Mouse (Mus musculus): ENCODE measurements at regions not wholly inside any gene's neighbourhood (a gene's known extent, or its start where the extent isn't known, plus 50 kb on each side); places are given as distances from the start of the nearest gene placed in this dataset.

DNA sequence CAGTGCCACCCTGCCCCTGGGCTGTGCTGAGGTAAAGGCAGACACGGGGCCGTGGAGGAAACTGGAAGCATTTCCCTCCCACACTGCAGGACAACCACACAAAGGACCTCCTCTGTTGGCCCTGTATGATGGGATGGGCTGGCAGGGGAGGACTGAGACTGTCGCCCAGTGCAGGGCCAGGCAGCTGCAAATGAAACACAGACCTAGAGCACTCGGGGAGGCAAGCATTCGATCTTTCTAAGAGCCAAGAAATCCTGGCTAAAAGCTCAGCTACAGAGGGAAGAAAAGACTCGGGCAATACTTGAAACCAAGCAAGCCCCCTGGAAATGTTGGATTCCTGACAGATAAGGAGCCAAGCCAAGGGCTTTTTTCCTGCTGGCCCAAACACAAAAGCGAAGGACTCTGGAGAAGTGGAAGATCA is 82.5 kb upstream of the Sertad2 start:
- WGBS = 79% methylated on average over 7 of the region's 7 CpGs
- no peaks in the 10 kb centered on the region for H3K27me3 ChIP-seq (ENCODE audit: control insufficient read depth, insufficient read depth, low read length)

DNA sequence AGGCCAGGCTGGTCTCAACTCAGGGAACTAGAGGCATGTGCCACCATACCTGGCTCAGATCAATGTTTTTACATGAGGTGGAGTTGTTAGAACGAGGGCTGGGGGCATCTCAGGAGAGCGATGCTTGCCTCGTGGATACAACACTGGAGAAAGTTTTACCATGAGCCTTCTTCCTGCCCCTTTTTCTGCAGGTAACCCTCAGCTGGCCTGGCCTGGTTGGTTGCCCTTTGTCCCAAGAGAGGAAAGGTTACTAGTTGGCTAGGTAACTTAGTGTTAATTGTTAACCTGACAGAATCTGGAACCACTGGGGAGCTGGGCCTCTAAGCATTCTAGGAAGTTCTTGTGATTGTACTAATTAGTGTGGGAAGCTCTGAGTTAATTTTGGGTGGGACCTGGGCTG is 81.0 kb upstream of the Sertad2 start:
- no peak for TF ChIP-seq CTCF (IDR thresholded peaks at IDR 0.05; ENCODE audit: extremely low read depth, insufficient read depth, insufficient read length, insufficient replicate concordance)
- TF ChIP-seq POLR2A (IDR thresholded peaks at IDR 0.05; ENCODE audit: low read depth, low read length) = no peak
- Histone ChIP-seq H3K27me3 (ENCODE audit: control insufficient read depth, insufficient read depth, low read length) (no peaks in the 10 kb centered on the region), H3K4me1 (ENCODE audit: control insufficient read depth, insufficient read depth, insufficient read length) (peaks cover 28% of the 10 kb centered on the region), H3K36me3 (ENCODE audit: control insufficient read depth, insufficient read depth, low read length) (no peaks in the 10 kb centered on the region), H3K27ac (ENCODE audit: insufficient read depth, low read length) (no peak overlapping the region), H3K4me3 (ENCODE audit: extremely low read depth, insufficient read depth, insufficient read length) (no peak overlapping the region)
- 79% methylated on average over 3 of the region's 3 CpGs for WGBS
- DNase-seq (ENCODE audit: low read depth in 1 of 2, low spot score in 2 of 2) = no peak

More for the DNA sequence above, 82.5 kb upstream of the Sertad2 start:
- H3K4me1 ChIP-seq (ENCODE audit: control insufficient read depth, insufficient read depth, insufficient read length) = peaks cover 22% of the 10 kb centered on the region
- H3K36me3 ChIP-seq (ENCODE audit: control insufficient read depth, insufficient read depth, low read length) = no peaks in the 10 kb centered on the region
- TF ChIP-seq CTCF (IDR thresholded peaks at IDR 0.05; ENCODE audit: extremely low read depth, insufficient read depth, insufficient read length, insufficient replicate concordance) (no peak), POLR2A (IDR thresholded peaks at IDR 0.05; ENCODE audit: low read depth, low read length) (no peak)
- H3K27ac ChIP-seq (ENCODE audit: insufficient read depth, low read length) = no peak overlapping the region
- no peak for DNase-seq (ENCODE audit: low read depth in 1 of 2, low spot score in 2 of 2)
- H3K4me3 ChIP-seq (ENCODE audit: extremely low read depth, insufficient read depth, insufficient read length) = no peak overlapping the region

DNA sequence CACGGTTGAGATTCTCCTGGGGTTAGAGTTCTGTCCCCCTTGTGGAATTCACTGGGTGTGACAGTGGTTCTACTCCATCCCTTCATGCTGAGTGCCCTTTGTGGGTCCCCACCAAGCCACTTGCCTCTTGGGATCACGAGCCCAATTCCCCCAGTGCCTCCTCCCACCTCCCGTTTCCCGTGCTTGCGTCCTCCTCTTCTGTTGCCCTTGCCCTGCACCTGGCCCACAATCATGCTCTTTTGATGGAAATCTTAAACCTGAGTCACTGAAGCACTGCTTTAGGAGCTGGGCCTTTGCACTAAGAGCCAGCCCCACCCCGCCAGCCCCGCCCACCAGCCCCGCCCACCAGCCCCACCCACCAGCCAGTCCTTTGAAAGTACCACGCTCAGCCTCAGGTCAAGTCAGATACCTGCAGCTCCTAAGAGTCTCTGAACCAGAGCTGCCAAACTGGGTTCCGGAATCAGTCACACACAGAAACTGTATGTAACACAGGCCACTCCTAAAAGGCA is 79.8 kb upstream of the Sertad2 start:
- DNase-seq (ENCODE audit: low read depth in 1 of 2, low spot score in 2 of 2) = no peak
- no peak overlapping the region for H3K4me3 ChIP-seq (ENCODE audit: extremely low read depth, insufficient read depth, insufficient read length)
- peaks cover 29% of the 10 kb centered on the region for H3K4me1 ChIP-seq (ENCODE audit: control insufficient read depth, insufficient read depth, insufficient read length)
- TF ChIP-seq POLR2A (IDR thresholded peaks at IDR 0.05; ENCODE audit: low read depth, low read length) (no peak), CTCF (IDR thresholded peaks at IDR 0.05; ENCODE audit: extremely low read depth, insufficient read depth, insufficient read length, insufficient replicate concordance) (no peak)
- H3K36me3 ChIP-seq (ENCODE audit: control insufficient read depth, insufficient read depth, low read length) = no peaks in the 10 kb centered on the region
- WGBS = 37% methylated on average over 10 of the region's 10 CpGs
- no peaks in the 10 kb centered on the region for H3K27me3 ChIP-seq (ENCODE audit: control insufficient read depth, insufficient read depth, low read length)
- no peak overlapping the region for H3K27ac ChIP-seq (ENCODE audit: insufficient read depth, low read length)

DNA sequence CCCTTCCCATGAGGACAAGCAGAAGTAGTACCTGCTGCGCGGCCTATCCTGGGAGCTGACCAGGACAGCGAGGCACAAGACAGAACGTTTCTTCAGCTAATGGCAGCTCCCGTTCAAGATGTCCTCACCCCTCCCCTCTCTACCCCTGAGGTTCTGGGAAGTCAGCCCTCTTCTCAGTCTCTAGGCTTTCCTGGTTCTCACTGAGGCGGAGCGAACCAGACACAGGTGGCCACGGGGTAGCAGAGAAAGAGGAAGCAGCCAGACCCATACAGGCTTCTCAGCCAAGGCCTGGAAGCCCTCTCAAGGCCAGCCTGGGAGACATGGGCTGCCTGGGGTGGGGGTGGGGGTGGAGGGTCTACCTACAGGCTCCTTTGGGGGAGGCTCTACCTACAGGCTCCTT is 78.5 kb upstream of the Sertad2 start:
- 28% methylated on average over 8 of the region's 8 CpGs for WGBS
- H3K36me3 ChIP-seq (ENCODE audit: control insufficient read depth, insufficient read depth, low read length) = no peaks in the 10 kb centered on the region
- TF ChIP-seq POLR2A (IDR thresholded peaks at IDR 0.05; ENCODE audit: low read depth, low read length) = no peak
- no peak for TF ChIP-seq CTCF (IDR thresholded peaks at IDR 0.05; ENCODE audit: extremely low read depth, insufficient read depth, insufficient read length, insufficient replicate concordance)
- H3K4me1 ChIP-seq (ENCODE audit: control insufficient read depth, insufficient read depth, insufficient read length) = peaks cover 39% of the 10 kb centered on the region
- H3K27me3 ChIP-seq (ENCODE audit: control insufficient read depth, insufficient read depth, low read length) = no peaks in the 10 kb centered on the region
- peak; percentile 35 to 71 for DNase-seq (ENCODE audit: low read depth in 1 of 2, low spot score in 2 of 2)
- 0 out of 2 replicates have a peak overlapping the region, but pooled peaks have one; percentile 12 for H3K4me3 ChIP-seq (ENCODE audit: extremely low read depth, insufficient read depth, insufficient read length)
- H3K27ac ChIP-seq (ENCODE audit: insufficient read depth, low read length) = peak overlapping the region; percentile 73

DNA sequence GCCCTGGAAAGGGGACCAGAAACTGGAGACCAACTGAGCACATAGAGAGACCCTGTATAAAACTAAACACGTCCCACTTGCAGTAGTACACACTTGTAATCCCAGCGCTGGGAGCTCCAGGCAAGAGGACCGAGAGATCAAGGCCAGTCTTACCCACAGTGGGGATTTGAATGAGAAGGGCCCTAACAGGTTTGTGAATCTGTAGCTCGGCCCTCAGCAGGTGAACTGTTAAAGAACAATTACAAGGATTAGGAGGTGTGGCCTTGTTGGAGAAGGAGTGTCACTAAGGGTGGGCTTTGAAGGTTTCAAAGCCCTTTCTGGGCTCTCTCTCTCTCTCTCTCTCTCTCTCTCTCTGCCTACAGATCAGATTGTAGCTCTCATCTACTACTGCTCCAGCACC is 76.5 kb upstream of the Sertad2 start:
- no peak overlapping the region for H3K4me3 ChIP-seq (ENCODE audit: extremely low read depth, insufficient read depth, insufficient read length)
- DNase-seq (ENCODE audit: low read depth in 1 of 2, low spot score in 2 of 2) = no peak
- no peak overlapping the region for H3K27ac ChIP-seq (ENCODE audit: insufficient read depth, low read length)
- TF ChIP-seq CTCF (IDR thresholded peaks at IDR 0.05; ENCODE audit: extremely low read depth, insufficient read depth, insufficient read length, insufficient replicate concordance) (no peak), POLR2A (IDR thresholded peaks at IDR 0.05; ENCODE audit: low read depth, low read length) (no peak)
- H3K36me3 ChIP-seq (ENCODE audit: control insufficient read depth, insufficient read depth, low read length) = no peaks in the 10 kb centered on the region
- WGBS = 96% methylated on average over 4 of the region's 4 CpGs
- H3K27me3 ChIP-seq (ENCODE audit: control insufficient read depth, insufficient read depth, low read length) = no peaks in the 10 kb centered on the region
- peaks cover 42% of the 10 kb centered on the region for H3K4me1 ChIP-seq (ENCODE audit: control insufficient read depth, insufficient read depth, insufficient read length)

DNA sequence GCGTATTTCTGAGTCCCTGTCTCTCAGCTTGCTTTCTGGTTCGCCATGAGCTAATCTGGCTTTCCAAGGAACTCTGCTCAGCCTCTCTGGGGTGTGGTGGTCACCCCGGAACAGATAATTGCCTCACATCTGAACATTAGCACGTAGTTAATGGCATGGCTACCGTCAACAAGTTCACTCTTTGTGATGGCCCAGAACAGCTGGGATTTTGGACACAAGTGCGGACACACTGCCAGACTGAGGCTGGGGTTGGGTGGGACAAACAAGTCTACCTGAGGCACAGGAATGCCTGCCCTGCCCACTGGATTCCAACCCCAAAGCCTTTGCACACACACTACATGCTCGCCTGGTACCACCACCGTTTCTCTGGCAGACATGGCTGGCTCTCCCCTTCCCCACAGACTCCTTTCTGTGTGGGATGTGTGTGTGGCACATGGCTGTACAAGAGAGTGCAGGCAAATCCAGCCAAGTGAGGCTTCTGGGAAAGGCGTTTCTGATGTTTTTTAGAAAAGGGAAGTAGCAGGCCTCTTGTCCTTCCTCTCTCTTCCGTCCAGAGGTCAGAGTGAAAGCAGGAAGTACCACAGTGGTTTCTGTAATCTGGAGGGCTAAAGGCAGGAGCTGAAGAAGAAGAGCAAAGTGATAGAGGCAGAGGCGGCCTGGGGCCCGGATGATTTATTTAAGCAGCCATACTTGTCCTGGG is 74.6 kb upstream of the Sertad2 start:
- Histone ChIP-seq H3K27ac (ENCODE audit: insufficient read depth, low read length) (peak overlapping the region; percentile 88), H3K4me3 (ENCODE audit: extremely low read depth, insufficient read depth, insufficient read length) (no peak overlapping the region), H3K4me1 (ENCODE audit: control insufficient read depth, insufficient read depth, insufficient read length) (peaks cover 40% of the 10 kb centered on the region), H3K27me3 (ENCODE audit: control insufficient read depth, insufficient read depth, low read length) (no peaks in the 10 kb centered on the region), H3K36me3 (ENCODE audit: control insufficient read depth, insufficient read depth, low read length) (no peaks in the 10 kb centered on the region)
- 56% methylated on average over 12 of the region's 12 CpGs for WGBS
- DNase-seq (ENCODE audit: low read depth in 1 of 2, low spot score in 2 of 2) = peak; percentile 35 to 37
- TF ChIP-seq POLR2A (IDR thresholded peaks at IDR 0.05; ENCODE audit: low read depth, low read length) = no peak
- TF ChIP-seq CTCF (IDR thresholded peaks at IDR 0.05; ENCODE audit: extremely low read depth, insufficient read depth, insufficient read length, insufficient replicate concordance) = no peak

DNA sequence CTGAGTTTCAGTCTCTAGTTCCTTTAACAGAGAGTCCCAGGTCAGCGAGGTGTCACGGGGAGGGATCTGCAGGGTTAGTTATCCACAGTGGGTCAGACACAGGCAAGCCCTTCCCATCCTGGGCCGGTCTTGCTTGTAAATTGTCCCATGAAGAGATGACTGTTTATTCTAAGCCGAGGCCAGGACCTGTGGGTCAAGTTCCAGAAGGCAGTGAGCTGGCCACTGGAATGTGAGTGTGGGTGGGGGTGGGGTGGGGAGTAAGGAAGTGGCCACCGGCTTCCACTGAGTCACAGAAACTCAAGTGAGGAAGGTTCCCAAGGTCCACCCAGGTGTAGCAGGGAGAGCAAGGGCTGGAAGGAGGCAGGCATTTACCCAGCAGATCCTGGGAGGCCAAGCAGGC is 73.7 kb upstream of the Sertad2 start:
- no peaks in the 10 kb centered on the region for H3K36me3 ChIP-seq (ENCODE audit: control insufficient read depth, insufficient read depth, low read length)

More for the DNA sequence above, 73.7 kb upstream of the Sertad2 start:
- 67% methylated on average over 5 of the region's 5 CpGs for WGBS
- H3K27me3 ChIP-seq (ENCODE audit: control insufficient read depth, insufficient read depth, low read length) = no peaks in the 10 kb centered on the region
- peaks cover 31% of the 10 kb centered on the region for H3K4me1 ChIP-seq (ENCODE audit: control insufficient read depth, insufficient read depth, insufficient read length)
- no peak for TF ChIP-seq POLR2A (IDR thresholded peaks at IDR 0.05; ENCODE audit: low read depth, low read length)
- no peak for TF ChIP-seq CTCF (IDR thresholded peaks at IDR 0.05; ENCODE audit: extremely low read depth, insufficient read depth, insufficient read length, insufficient replicate concordance)
- DNase-seq (ENCODE audit: low read depth in 1 of 2, low spot score in 2 of 2) = no peak
- H3K27ac ChIP-seq (ENCODE audit: insufficient read depth, low read length) = peak overlapping the region; percentile 45; the same call in 1 of the 2 replicates
- no peak overlapping the region for H3K4me3 ChIP-seq (ENCODE audit: extremely low read depth, insufficient read depth, insufficient read length)

All from spleen, adult 2 months (tissue).